ENCODE assay signal across 15 mouse cellular contexts in genomic region chr1:126832885-126833284, GRCm38 (mm10). TPM values are rescaled to one million over a fixed set of nuclear protein-coding genes. Genes with fewer than 3 reads are reported as not detected.
"Had no signal": no experiment of that assay in that cellular context is flagged by ENCODE, and none has a peak within 500 bp of the region (broad histone marks: within the 10 kb centered on the region; RNA-seq: fewer than 3 reads in every experiment).

No protein-coding gene starts in this region.

- DNase-seq: kidney, adult 2 months; kidney, postnatal 14 days; layer of hippocampus, adult 9-11 months; layer of hippocampus, postnatal 36 days; right cerebral cortex, postnatal 4 days; spleen, adult 18-20 months; thymus, postnatal 36 days had no signal

- H3K4me3 ChIP-seq: kidney, embryonic 15.5 days; limb, embryonic 15.5 days; midbrain, embryonic 15.5 days; neural tube, embryonic 12.5 days had no signal

- H3K9ac ChIP-seq: kidney, embryonic 15.5 days; limb, embryonic 15.5 days; midbrain, embryonic 15.5 days; neural tube, embryonic 12.5 days had no signal

- H3K27me3 ChIP-seq: limb, embryonic 15.5 days; neural tube, embryonic 12.5 days had no signal

- H3K4me2 ChIP-seq: kidney, embryonic 15.5 days; limb, embryonic 15.5 days; midbrain, embryonic 11.5 days; midbrain, embryonic 15.5 days; neural tube, embryonic 12.5 days had no signal

- H3K36me3 ChIP-seq: kidney, embryonic 15.5 days; limb, embryonic 15.5 days; midbrain, embryonic 15.5 days; neural tube, embryonic 12.5 days had no signal

- H3K27ac ChIP-seq: kidney, embryonic 15.5 days; limb, embryonic 15.5 days; midbrain, embryonic 15.5 days; neural tube, embryonic 12.5 days had no signal

- H3K9me3 ChIP-seq: kidney, embryonic 15.5 days; limb, embryonic 15.5 days; midbrain, embryonic 15.5 days; neural tube, embryonic 12.5 days had no signal

- ATAC-seq: intestine, embryonic 16.5 days; midbrain, embryonic 15.5 days had no signal

RNA-seq across cellular contexts. Expression of gene Nckap5, which starts 2.3 kb away (rescaled TPM):
- total RNA-seq: monocyte, adult 5-6 weeks; neutrophil, adult 5-6 weeks had no signal
